Mouse (Mus musculus) embryonic fibroblast, embryonic 13.5 days (primary cell): ENCODE results near the gene Hexdc. TPM values are rescaled to one million over a fixed set of nuclear protein-coding genes. Genes with fewer than 3 reads are reported as not detected.

ENCODE experiments used
- H3K27ac ChIP-seq: 2 replicates; pipeline ENCODE4 v1.5.1; 2012; ENCODE audit warnings: low read length, control low read depth, inconsistent platforms; ENCODE audit not compliant: insufficient read depth
- H3K4me1 ChIP-seq: 2 replicates; pipeline ENCODE4 v1.6.1; 2011; ENCODE audit warnings: low read length; ENCODE audit not compliant: control insufficient read depth, insufficient read depth
- H3K4me3 ChIP-seq: 2 replicates; pipeline ENCODE4 v1.5.1; 2011; ENCODE audit warnings: mild to moderate bottlenecking, control low read depth, low read length; ENCODE audit not compliant: insufficient read depth
- CTCF ChIP-seq: IDR thresholded peaks from 2 replicates; pipeline ENCODE4 v1.5.1; 2011; ENCODE audit warnings: mild to moderate bottlenecking, control low read depth, low read length, moderate library complexity, borderline replicate concordance; ENCODE audit not compliant: insufficient read depth
- POLR2A ChIP-seq: IDR thresholded peaks from 2 replicates; pipeline ENCODE4 v1.6.1; 2011; ENCODE audit warnings: low read depth, mild to moderate bottlenecking, control low read depth, low read length, moderate library complexity
- polyA plus RNA-seq: library from polyadenylated mRNA; stranded (reverse); fragments of >200 nt; gene quantifications from 2 replicates; pipeline ENCODE4 v1.2.4, GENCODE M21; 2011; ENCODE audit warnings: low read depth; ENCODE audit not compliant: missing spikeins, insufficient read length

Hexdc gene
- polyA plus RNA-seq = 4.9 and 8.3 TPM in 2 replicates

GRCm38 (mm10) chr11:121204161-121205006, at the start of gene Hexdc, which contains the start of gene Ogfod3:
Gene Hexdc, plus strand, starts transcription at chr11:121204433.
Gene Ogfod3, minus strand, starts transcription at chr11:121204711.
- H3K4me1 ChIP-seq = no peaks in the 10 kb centered on the region
- H3K4me3 ChIP-seq = peak within 1 kb of the TSS; percentile 83
- TF ChIP-seq CTCF (no peak), POLR2A (peak; percentile 62)
- H3K27ac ChIP-seq = no peak within 1 kb of the TSS

GRCm38 (mm10) chr11:121156411-121156891, 47.8 kb upstream of the Hexdc start:
- no peak for TF ChIP-seq POLR2A
- TF ChIP-seq CTCF = no peak

GRCm38 (mm10) chr11:121159971-121160370, 44.3 kb upstream of the Hexdc start, which contains the start of gene Uts2r:
Gene Uts2r, plus strand, starts transcription at chr11:121160271.
- no peak within 1 kb of the TSS for H3K27ac ChIP-seq
- H3K4me3 ChIP-seq = no peak within 1 kb of the TSS
- TF ChIP-seq CTCF = no peak
- no peaks in the 10 kb centered on the region for H3K4me1 ChIP-seq

More at GRCm38 (mm10) chr11:121156411-121156891, 47.8 kb upstream of the Hexdc start:
- Histone ChIP-seq H3K27ac (no peak overlapping the region), H3K4me1 (no peaks in the 10 kb centered on the region), H3K4me3 (no peak overlapping the region)

- H3K4me3 ChIP-seq = no peak overlapping the region
- no peak overlapping the region for H3K27ac ChIP-seq
- TF ChIP-seq CTCF (no peak), POLR2A (no peak)
- no peaks in the 10 kb centered on the region for H3K4me1 ChIP-seq
Measured at GRCm38 (mm10) chr11:121160636-121161346, 43.4 kb upstream of the Hexdc start.

GRCm38 (mm10) chr11:121163751-121164150, 40.5 kb upstream of the Hexdc start:
- Histone ChIP-seq H3K27ac (no peak overlapping the region), H3K4me1 (no peaks in the 10 kb centered on the region), H3K4me3 (no peak overlapping the region)
- TF ChIP-seq POLR2A (no peak), CTCF (no peak)

GRCm38 (mm10) chr11:121173203-121173602, 31.0 kb upstream of the Hexdc start:
- TF ChIP-seq CTCF = no peak
- TF ChIP-seq POLR2A = no peak
- Histone ChIP-seq H3K27ac (no peak overlapping the region), H3K4me3 (no peak overlapping the region), H3K4me1 (no peaks in the 10 kb centered on the region)

GRCm38 (mm10) chr11:121174234-121174633, 30.0 kb upstream of the Hexdc start:
- Histone ChIP-seq H3K4me3 (no peak overlapping the region), H3K4me1 (no peaks in the 10 kb centered on the region), H3K27ac (no peak overlapping the region)
- no peak for TF ChIP-seq POLR2A
- TF ChIP-seq CTCF = no peak

GRCm38 (mm10) chr11:121176285-121177270, 27.7 kb upstream of the Hexdc start:
- H3K4me1 ChIP-seq = no peaks in the 10 kb centered on the region
- TF ChIP-seq CTCF = peak; percentile 80
- TF ChIP-seq POLR2A = no peak
- no peak overlapping the region for H3K27ac ChIP-seq
- no peak overlapping the region for H3K4me3 ChIP-seq

GRCm38 (mm10) chr11:121189681-121190080, 14.6 kb upstream of the Hexdc start:
- Histone ChIP-seq H3K27ac (no peak overlapping the region), H3K4me3 (no peak overlapping the region), H3K4me1 (no peaks in the 10 kb centered on the region)
- no peak for TF ChIP-seq POLR2A
- no peak for TF ChIP-seq CTCF
